Mouse (Mus musculus) activated CD4-positive, CD25-positive, alpha-beta regulatory T cell (primary cell): ENCODE measurements around the gene Olfr749. TPM values are rescaled to one million over a fixed set of nuclear protein-coding genes. Genes with fewer than 3 reads are reported as not detected.

ENCODE experiments used
- polyA plus RNA-seq, 2 experiments: library from polyadenylated mRNA; unstranded; fragments of 100-300 nt; shearing (Covaris generic); gene quantifications; one replicate each; pipeline ENCODE4 v1.2.1; 2017

The Olfr749 gene
- polyA plus RNA-seq = not detected

GRCm38 (mm10) chr14:50744994-50745393 lies at the start of gene Olfr749:
Gene Olfr749, minus strand, starts transcription at chr14:50745094.

GRCm38 (mm10) chr14:50785251-50785637 lies 40.4 kb upstream of the Olfr749 start, which contains the start of gene Ttc5:
Gene Ttc5, minus strand, starts transcription at chr14:50785519.

GRCm38 (mm10) chr14:50707073-50707472 lies 37.8 kb downstream of the Olfr749 start, which contains the start of gene Olfr748:
Gene Olfr748, plus strand, starts transcription at chr14:50707373.

GRCm38 (mm10) chr14:50693106-50693505 lies 51.8 kb downstream of the Olfr749 start, which contains the start of gene Olfr747:
Gene Olfr747, minus strand, starts transcription at chr14:50693206.

Other genes with a start within 250 kb of the Olfr749 start
- gene Olfr742, start 241.5 kb downstream of the Olfr749 start, polyA plus RNA-seq = under 1 TPM in 1 of 2 experiments, not detected in 1; 0.16 TPM
- not detected for gene Olfr743, start 223.3 kb downstream of the Olfr749 start, polyA plus RNA-seq
- not detected for gene Olfr744, start 130.2 kb downstream of the Olfr749 start, polyA plus RNA-seq
- gene Olfr745, start 105.7 kb downstream of the Olfr749 start, polyA plus RNA-seq = not detected
- not detected for gene Olfr746, start 98.0 kb downstream of the Olfr749 start, polyA plus RNA-seq
- gene Olfr747, start 51.9 kb downstream of the Olfr749 start, polyA plus RNA-seq = not detected
- under 1 TPM in 1 of 2 experiments, not detected in 1; 0.36 TPM for gene Olfr748, start 37.7 kb downstream of the Olfr749 start, polyA plus RNA-seq
- 100 to 1,000 TPM; 103 to 104 TPM for gene Ttc5, start 40.4 kb upstream of the Olfr749 start, polyA plus RNA-seq
- not detected for gene Ccnb1ip1, start 62.6 kb upstream of the Olfr749 start, polyA plus RNA-seq
- gene Parp2, start 62.7 kb upstream of the Olfr749 start, polyA plus RNA-seq = 10 to 100 TPM; 59.8 to 62.3 TPM
- 10 to 100 TPM; 19.2 to 24.1 TPM for gene Tep1, start 125.5 kb upstream of the Olfr749 start, polyA plus RNA-seq
- under 1 TPM; 0.02 to 0.21 TPM for gene Klhl33, start 152.4 kb upstream of the Olfr749 start, polyA plus RNA-seq
- 10 to 100 TPM; 84.6 to 90.7 TPM for gene Osgep, start 179.8 kb upstream of the Olfr749 start, polyA plus RNA-seq
- 10 to 100 TPM; 41.2 to 87.4 TPM for gene Apex1, start 179.9 kb upstream of the Olfr749 start, polyA plus RNA-seq
- gene Pip4p1, start 185.8 kb upstream of the Olfr749 start, polyA plus RNA-seq = 10 to 100 TPM; 60.2 to 68.1 TPM
- gene Pnp, start 186.0 kb upstream of the Olfr749 start, polyA plus RNA-seq = 10 to 100 TPM; 50.8 to 76.6 TPM
- not detected for gene Gm49342, start 199.4 kb upstream of the Olfr749 start, polyA plus RNA-seq
- 1 to 10 TPM; 1.6 to 2.0 TPM for gene Pnp2, start 210.9 kb upstream of the Olfr749 start, polyA plus RNA-seq